Mouse (Mus musculus): ENCODE data around the gene Caprin1.
A peak's percentile ranks its signal among the peaks of the same experiment; 100 is the strongest.

DNA sequence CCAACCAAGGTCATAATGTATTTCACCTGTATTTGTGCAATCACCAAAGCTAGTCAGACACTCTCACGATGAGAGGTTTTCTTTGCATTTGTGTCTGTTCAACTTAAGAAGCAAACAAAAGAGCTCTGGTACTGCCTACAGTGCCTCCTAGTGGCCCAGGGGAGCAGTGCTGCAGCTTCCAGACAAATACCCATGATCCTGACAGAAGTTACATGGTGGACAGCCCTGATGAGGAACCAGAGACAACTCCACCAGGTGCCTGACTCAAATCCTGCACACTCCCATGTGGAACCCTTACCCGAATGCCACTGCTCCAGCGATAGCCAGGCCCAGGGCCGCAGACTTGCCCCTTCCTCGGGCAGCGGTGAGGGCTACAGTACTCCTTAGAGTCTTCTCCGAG lies 53.5 kb downstream of the Caprin1 start:
- TF ChIP-seq POLR2A (IDR thresholded peaks at IDR 0.05; ENCODE audit: insufficient read depth, low read depth, low read length) (no peak), CTCF (IDR thresholded peaks at IDR 0.05) (peak; percentile 86)

All from heart, adult 2 months (tissue).